Mouse (Mus musculus) midbrain, embryonic 12.5 days (tissue): ENCODE data around the gene Derl3. TPM values are rescaled to one million over a fixed set of nuclear protein-coding genes. Genes with fewer than 3 reads are reported as not detected.
A peak's percentile ranks its signal among the peaks of the same experiment; 100 is the strongest.

Source experiments
- ATAC-seq: fragments of 200-750 bp; cut with Nextera tagmentation; 2 replicates; pipeline ENCODE4 v1.8.0; 2017; ENCODE audit warnings: low read depth, moderate TSS enrichment, moderate library complexity; ENCODE audit not compliant: low FRiP score
- H3K27ac ChIP-seq: fragments of 300-500 bp; sonication (generic); replicated peaks from 2 replicates; pipeline ENCODE4 v1.5.1; 2016; ENCODE audit warnings: mild to moderate bottlenecking
- H3K27me3 ChIP-seq: fragments of 300-500 bp; sonication (generic); 2 replicates; pipeline ENCODE4 v1.6.1; 2016; ENCODE audit warnings: mild to moderate bottlenecking
- H3K36me3 ChIP-seq: fragments of 300-500 bp; sonication (generic); 2 replicates; pipeline ENCODE4 v1.6.1; 2016
- H3K4me1 ChIP-seq: fragments of 300-500 bp; sonication (generic); 2 replicates; pipeline ENCODE4 v1.6.1; 2016
- H3K4me2 ChIP-seq: fragments of 300-500 bp; sonication (generic); replicated peaks from 2 replicates; pipeline ENCODE4 v1.6.1; 2016; ENCODE audit warnings: mild to moderate bottlenecking, moderate library complexity
- H3K4me3 ChIP-seq: fragments of 300-500 bp; sonication (generic); 2 replicates; pipeline ENCODE4 v1.5.1; 2016; ENCODE audit warnings: mild to moderate bottlenecking
- H3K9ac ChIP-seq: fragments of 300-500 bp; sonication (generic); replicated peaks from 2 replicates; pipeline ENCODE4 v1.6.1; 2016; ENCODE audit warnings: mild to moderate bottlenecking, moderate library complexity
- H3K9me3 ChIP-seq: fragments of 300-500 bp; sonication (generic); 2 replicates; pipeline ENCODE4 v1.6.1; 2016; ENCODE audit warnings: mild to moderate bottlenecking
- WGBS: fragments of 180-500 bp; shearing (Covaris S2); methylation state at CpG from one replicate; pipeline ENCODE4 v1.1.7; 2016; 5-methylcytosine and 5-hydroxymethylcytosine counted together
- polyA plus RNA-seq: library from polyadenylated mRNA; unstranded; fragments of >200 nt; fragmentation: Nextera tagmentation; extraction: Ambion mirVana; gene quantifications from 2 replicates; pipeline ENCODE4 v1.2.1, GENCODE M21; 2016

Derl3 gene
- polyA plus RNA-seq, 1 experiment from 2014 or later, result 1.8 TPM

GRCm38 (mm10) chr10:75937851-75938643 lies 44.8 kb downstream of the Derl3 start:
- Histone ChIP-seq H3K36me3 (no peaks in the 10 kb centered on the region), H3K9me3 (no peaks in the 10 kb centered on the region), H3K27me3 (peaks cover 70% of the 10 kb centered on the region), H3K4me2 (no peak overlapping the region), H3K9ac (no peak overlapping the region), H3K4me1 (peaks cover 15% of the 10 kb centered on the region), H3K4me3 (no peak overlapping the region), H3K27ac (no peak overlapping the region)
- no peak for ATAC-seq
- WGBS, result 55% methylated on average over 10 of the region's 10 CpGs

GRCm38 (mm10) chr10:75939481-75940234 lies 46.4 kb downstream of the Derl3 start:
- no peak for ATAC-seq
- peaks cover 22% of the 10 kb centered on the region for H3K4me1 ChIP-seq
- H3K9me3 ChIP-seq, result no peaks in the 10 kb centered on the region
- 41% methylated on average over 9 of the region's 9 CpGs for WGBS
- H3K4me3 ChIP-seq, result no peak overlapping the region
- H3K4me2 ChIP-seq, result no peak overlapping the region
- H3K36me3 ChIP-seq, result no peaks in the 10 kb centered on the region
- H3K9ac ChIP-seq, result no peak overlapping the region
- peaks cover 54% of the 10 kb centered on the region for H3K27me3 ChIP-seq
- H3K27ac ChIP-seq, result no peak overlapping the region

- H3K9me3 ChIP-seq, result no peaks in the 10 kb centered on the region
- H3K36me3 ChIP-seq, result no peaks in the 10 kb centered on the region
- H3K4me3 ChIP-seq, result no peak within 1 kb of the TSS
- peaks cover 17% of the 10 kb centered on the region for H3K4me1 ChIP-seq
- WGBS, result 79% methylated on average over 5 of the region's 5 CpGs
- no peak for ATAC-seq
- no peak within 1 kb of the TSS for H3K27ac ChIP-seq
- peaks cover 45% of the 10 kb centered on the region for H3K27me3 ChIP-seq
- H3K9ac ChIP-seq, result no peak within 1 kb of the TSS
- H3K4me2 ChIP-seq, result no peak within 1 kb of the TSS
Measured at GRCm38 (mm10) chr10:75940520-75940919, 47.3 kb downstream of the Derl3 start, which contains the start of gene Gm867. TSS of gene Gm867 (minus strand) at chr10:75940672.

GRCm38 (mm10) chr10:75941042-75941824 lies 48.0 kb downstream of the Derl3 start:
- peaks cover 38% of the 10 kb centered on the region for H3K27me3 ChIP-seq
- ATAC-seq, result no peak
- H3K9ac ChIP-seq, result no peak overlapping the region
- peaks cover 11% of the 10 kb centered on the region for H3K4me1 ChIP-seq
- H3K27ac ChIP-seq, result no peak overlapping the region
- H3K36me3 ChIP-seq, result no peaks in the 10 kb centered on the region
- H3K4me3 ChIP-seq, result no peak overlapping the region
- no peaks in the 10 kb centered on the region for H3K9me3 ChIP-seq
- 63% methylated on average over 9 of the region's 9 CpGs for WGBS
- no peak overlapping the region for H3K4me2 ChIP-seq

GRCm38 (mm10) chr10:75942736-75943477 lies 49.7 kb downstream of the Derl3 start, which contains the start of gene Vpreb3:
TSS of gene Vpreb3 (plus strand) at chr10:75943057.
- H3K4me1 ChIP-seq, result peaks cover 9% of the 10 kb centered on the region; the same call in 1 of the 2 replicates
- ATAC-seq, result no peak
- H3K9me3 ChIP-seq, result no peaks in the 10 kb centered on the region
- no peak within 1 kb of the TSS for H3K9ac ChIP-seq
- no peak within 1 kb of the TSS for H3K27ac ChIP-seq
- no peak within 1 kb of the TSS for H3K4me3 ChIP-seq
- WGBS, result 83% methylated on average over 15 of the region's 15 CpGs
- peaks cover 22% of the 10 kb centered on the region for H3K27me3 ChIP-seq
- no peaks in the 10 kb centered on the region for H3K36me3 ChIP-seq
- no peak within 1 kb of the TSS for H3K4me2 ChIP-seq

- Histone ChIP-seq H3K9me3 (no peaks in the 10 kb centered on the region), H3K27me3 (peaks cover 24% of the 10 kb centered on the region), H3K9ac (no peak overlapping the region), H3K4me3 (no peak overlapping the region), H3K4me1 (peaks cover 9% of the 10 kb centered on the region; the same call in 1 of the 2 replicates), H3K36me3 (no peaks in the 10 kb centered on the region), H3K4me2 (no peak overlapping the region), H3K27ac (0 out of 2 replicates have a peak overlapping the region, but pooled peaks have one; percentile 25)
- ATAC-seq, result no peak
- WGBS, result 27% methylated on average over 11 of the region's 11 CpGs
Measured at GRCm38 (mm10) chr10:75944066-75944772, 51.0 kb downstream of the Derl3 start.

GRCm38 (mm10) chr10:75945213-75945612 lies 52.0 kb downstream of the Derl3 start:
- ATAC-seq, result no peak
- H3K36me3 ChIP-seq, result no peaks in the 10 kb centered on the region
- 92% methylated on average over 7 of the region's 7 CpGs for WGBS

More at GRCm38 (mm10) chr10:75945213-75945612, 52.0 kb downstream of the Derl3 start:
- H3K4me2 ChIP-seq, result no peak overlapping the region
- H3K9me3 ChIP-seq, result no peaks in the 10 kb centered on the region
- peaks cover 22% of the 10 kb centered on the region for H3K27me3 ChIP-seq
- peaks cover 9% of the 10 kb centered on the region; the same call in 1 of the 2 replicates for H3K4me1 ChIP-seq
- no peak overlapping the region for H3K4me3 ChIP-seq
- no peak overlapping the region for H3K9ac ChIP-seq
- H3K27ac ChIP-seq, result no peak overlapping the region

Other genes with a start within 250 kb of the Derl3 start
- gene Susd2, start 249.4 kb upstream of the Derl3 start, polyA plus RNA-seq, result 2.0 and 2.4 TPM in 2 replicates
- 46.3 and 49.2 TPM in 2 replicates for gene Cabin1, start 129.1 kb upstream of the Derl3 start, polyA plus RNA-seq
- gene Ddt, start 120.0 kb upstream of the Derl3 start, polyA plus RNA-seq, result 82.1 and 83.0 TPM in 2 replicates
- gene Gm20441, start 112.5 kb upstream of the Derl3 start, polyA plus RNA-seq, result not detected in 2 replicates
- 1.3 and 2.4 TPM in 2 replicates for gene Gstt3, start 112.0 kb upstream of the Derl3 start, polyA plus RNA-seq
- gene Gstt1, start 94.8 kb upstream of the Derl3 start, polyA plus RNA-seq, result 5.3 and 7.0 TPM in 2 replicates
- not detected in 2 replicates for gene Gstt4, start 70.9 kb upstream of the Derl3 start, polyA plus RNA-seq
- gene Gstt2, start 56.0 kb upstream of the Derl3 start, polyA plus RNA-seq, result 7.7 and 7.9 TPM in 2 replicates
- 1,213 and 1,289 TPM in 2 replicates for gene Mif, start 33.2 kb upstream of the Derl3 start, polyA plus RNA-seq
- 294 and 315 TPM in 2 replicates for gene Smarcb1, start 28.2 kb downstream of the Derl3 start, polyA plus RNA-seq
- 5.7 and 7.4 TPM in 2 replicates for gene Chchd10, start 39.7 kb downstream of the Derl3 start, polyA plus RNA-seq
- gene Mmp11, start 43.1 kb downstream of the Derl3 start, polyA plus RNA-seq, result 32.2 and 44.0 TPM in 2 replicates
- gene Gm867, start 47.3 kb downstream of the Derl3 start, polyA plus RNA-seq, result 0.46 and 0.56 TPM in 2 replicates
- gene Vpreb3, start 49.6 kb downstream of the Derl3 start, polyA plus RNA-seq, result 0.71 TPM in 1 of 2 replicates, not detected in the other
- not detected in 2 replicates for gene Gm5134, start 61.1 kb downstream of the Derl3 start, polyA plus RNA-seq
- gene Zfp280b, start 139.2 kb downstream of the Derl3 start, polyA plus RNA-seq, result 25.2 and 28.7 TPM in 2 replicates
- not detected in 2 replicates for gene Slc5a4b, start 217.5 kb downstream of the Derl3 start, polyA plus RNA-seq